Mouse (Mus musculus) heart, embryonic 14.5 days (tissue): ENCODE data around the gene Icam4. TPM values are rescaled to one million over a fixed set of nuclear protein-coding genes. Genes with fewer than 3 reads are reported as not detected.

Experiments used
- ATAC-seq: fragments of 200-750 bp; cut with Nextera tagmentation; 2 replicates; pipeline ENCODE4 v1.8.0; 2017; ENCODE audit warnings: low read depth, moderate TSS enrichment; ENCODE audit not compliant: insufficient number of reproducible peaks, insufficient read depth, low FRiP score
- H3K27ac ChIP-seq, 2 experiments: fragments of 200-500 bp in 1 of 2; fragments of 300-500 bp in 1 of 2; sonication (generic) in 1 of 2; replicated peaks in 1 of 2; 2 replicates each; pipeline ENCODE4 v1.5.1; 2012 to 2014; ENCODE audit warnings: low read depth in 2 of 2, low read length in 2 of 2, control low read depth in 1 of 2, mild to moderate bottlenecking in 1 of 2, mixed read lengths in 1 of 2; ENCODE audit not compliant: control insufficient read depth in 1 of 2, insufficient read depth in 1 of 2
- H3K27me3 ChIP-seq: fragments of 300-500 bp; sonication (generic); 2 replicates; pipeline ENCODE4 v1.6.1; 2014; ENCODE audit warnings: mild to moderate bottlenecking, low read length, control low read depth; ENCODE audit not compliant: control insufficient read depth, insufficient read depth
- H3K36me3 ChIP-seq: fragments of 300-500 bp; sonication (generic); 2 replicates; pipeline ENCODE4 v1.6.1; 2014; ENCODE audit warnings: mild to moderate bottlenecking, control low read depth, low read length, mixed read lengths; ENCODE audit not compliant: control insufficient read depth, insufficient read depth
- H3K4me1 ChIP-seq, 2 experiments: fragments of 200-500 bp in 1 of 2; fragments of 300-500 bp in 1 of 2; sonication (generic) in 1 of 2; 2 replicates each; pipeline ENCODE4 v1.6.1; 2012 to 2014; ENCODE audit warnings: low read length in 2 of 2, control low read depth in 1 of 2, mixed read lengths in 1 of 2; ENCODE audit not compliant: control insufficient read depth in 2 of 2, insufficient read depth in 2 of 2
- H3K4me2 ChIP-seq: fragments of 300-500 bp; sonication (generic); 2 replicates; pipeline ENCODE4 v1.6.1; 2014; ENCODE audit warnings: mild to moderate bottlenecking, low read length
- H3K4me3 ChIP-seq, 2 experiments: fragments of 200-500 bp in 1 of 2; fragments of 300-500 bp in 1 of 2; sonication (generic) in 1 of 2; 2 replicates each; pipeline ENCODE4 v1.5.1; 2012 to 2014; ENCODE audit warnings: low read length in 2 of 2, mild to moderate bottlenecking in 2 of 2, control low read depth in 1 of 2, low read depth in 1 of 2, moderate library complexity in 1 of 2; ENCODE audit not compliant: control insufficient read depth in 1 of 2, insufficient read depth in 1 of 2
- H3K9ac ChIP-seq: fragments of 300-500 bp; sonication (generic); 2 replicates; pipeline ENCODE4 v1.6.1; 2014; ENCODE audit warnings: mild to moderate bottlenecking, low read length
- H3K9me3 ChIP-seq: fragments of 300-500 bp; sonication (generic); 2 replicates; pipeline ENCODE4 v1.6.1; 2016; ENCODE audit warnings: low read length, control low read depth; ENCODE audit not compliant: control insufficient read depth
- WGBS: fragments of 180-500 bp; shearing (Covaris S2); extraction: QIAGEN DNeasy Blood & Tissue Kit; methylation state at CpG from one replicate; pipeline ENCODE4 v1.1.7; 2014; 5-methylcytosine and 5-hydroxymethylcytosine counted together
- polyA plus RNA-seq: library from polyadenylated mRNA; unstranded; fragments of >200 nt; fragmentation: Nextera tagmentation; extraction: Ambion mirVana; gene quantifications from 2 replicates; pipeline ENCODE4 v1.2.1, GENCODE M21; 2014

Icam4 gene
- polyA plus RNA-seq, 1 experiment from 2014 or later = 1.3 TPM

DNA sequence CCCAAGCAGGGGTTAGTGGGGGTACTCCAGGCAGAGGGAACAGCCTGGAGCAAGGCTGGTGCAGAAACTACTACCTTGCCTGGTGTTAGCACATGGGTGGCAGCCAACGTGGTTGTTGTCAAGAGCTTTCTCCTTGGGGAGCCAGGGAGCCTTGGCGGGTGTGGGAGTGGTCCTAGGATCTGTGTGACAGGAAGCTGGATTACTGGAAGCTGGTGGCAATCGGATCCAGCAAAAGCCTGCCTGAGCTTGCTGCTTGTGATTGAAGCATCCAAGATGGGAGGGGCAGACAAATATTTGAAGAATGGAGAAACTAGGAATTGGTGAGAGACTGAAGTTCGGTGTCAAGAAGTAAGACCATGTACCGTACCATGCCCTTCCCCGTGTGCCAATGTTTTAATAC lies 6.9 kb upstream of the Icam4 start:
- Histone ChIP-seq H3K27ac (no peak overlapping the region), H3K4me2 (no peak overlapping the region), H3K36me3 (peaks cover 6% of the 10 kb centered on the region; the same call in 1 of the 2 replicates), H3K4me1 (no peaks in the 10 kb centered on the region), H3K9me3 (no peaks in the 10 kb centered on the region), H3K27me3 (peaks cover 17% of the 10 kb centered on the region), H3K4me3 (no peak overlapping the region), H3K9ac (no peak overlapping the region)
- 54% methylated on average over 6 of the region's 6 CpGs for WGBS
- 0 out of 2 replicates have a peak, but pooled peaks have one; percentile 17 for ATAC-seq

DNA sequence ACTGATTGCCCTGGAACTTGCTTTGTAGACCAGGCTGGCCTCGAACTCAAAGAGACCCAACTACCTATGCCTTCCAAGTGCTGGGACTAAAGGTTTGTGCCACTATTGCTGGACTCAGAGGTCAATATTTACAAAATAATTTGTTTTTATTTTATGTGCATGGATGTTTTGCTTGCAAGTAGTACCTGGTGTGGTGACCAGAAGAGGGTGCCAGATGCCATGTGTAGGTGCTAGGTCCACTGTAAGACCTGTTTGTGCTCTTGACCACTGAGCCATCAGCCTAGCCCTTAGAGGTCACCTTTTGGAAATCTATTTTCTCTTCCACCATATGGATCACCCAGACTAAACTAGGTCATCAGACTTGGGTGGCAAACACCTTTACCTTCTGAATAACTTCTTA lies 6.4 kb upstream of the Icam4 start:
- H3K4me2 ChIP-seq = no peak overlapping the region
- WGBS = 74% methylated on average over 1 of the region's 1 CpGs
- H3K9me3 ChIP-seq = no peaks in the 10 kb centered on the region
- H3K4me1 ChIP-seq = no peaks in the 10 kb centered on the region
- no peak overlapping the region for H3K9ac ChIP-seq
- no peak overlapping the region for H3K4me3 ChIP-seq
- ATAC-seq = no peak
- no peak overlapping the region for H3K27ac ChIP-seq
- H3K27me3 ChIP-seq = peaks cover 13% of the 10 kb centered on the region; the same call in 1 of the 2 replicates
- H3K36me3 ChIP-seq = peaks cover 6% of the 10 kb centered on the region; the same call in 1 of the 2 replicates

DNA sequence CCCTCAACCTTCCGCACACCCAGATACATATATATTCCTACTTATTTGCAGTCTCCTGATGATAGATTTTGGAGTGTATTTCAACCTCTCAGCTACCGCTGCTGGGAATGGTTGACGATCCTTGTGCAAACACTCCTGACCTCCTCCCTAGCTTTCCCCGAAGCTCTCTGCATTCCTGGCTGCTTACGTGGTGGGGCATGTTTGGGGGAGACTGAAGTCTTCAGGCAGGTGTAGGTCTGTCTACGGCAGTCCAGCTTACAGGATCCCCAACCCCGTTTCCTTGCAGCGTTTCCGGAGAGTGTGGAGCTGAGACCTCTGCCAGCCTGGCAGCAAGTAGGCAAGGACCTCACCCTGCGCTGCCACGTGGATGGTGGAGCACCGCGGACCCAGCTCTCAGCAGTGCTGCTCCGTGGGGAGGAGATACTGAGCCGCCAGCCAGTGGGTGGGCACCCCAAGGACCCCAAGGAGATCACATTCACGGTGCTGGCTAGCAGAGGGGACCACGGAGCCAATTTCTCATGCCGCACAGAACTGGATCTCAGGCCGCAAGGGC lies 3.8 kb upstream of the Icam4 start:
- H3K9ac ChIP-seq = no peak overlapping the region
- 61% methylated on average over 19 of the region's 19 CpGs for WGBS
- H3K36me3 ChIP-seq = peaks cover 6% of the 10 kb centered on the region; the same call in 1 of the 2 replicates
- no peak for ATAC-seq
- no peaks in the 10 kb centered on the region for H3K9me3 ChIP-seq
- H3K27me3 ChIP-seq = peaks cover 10% of the 10 kb centered on the region
- H3K4me2 ChIP-seq = no peak overlapping the region
- H3K4me1 ChIP-seq = peaks cover 11 to 13% of the 10 kb centered on the region in 2 experiments
- H3K27ac ChIP-seq = no peak overlapping the region
- no peak overlapping the region for H3K4me3 ChIP-seq

DNA sequence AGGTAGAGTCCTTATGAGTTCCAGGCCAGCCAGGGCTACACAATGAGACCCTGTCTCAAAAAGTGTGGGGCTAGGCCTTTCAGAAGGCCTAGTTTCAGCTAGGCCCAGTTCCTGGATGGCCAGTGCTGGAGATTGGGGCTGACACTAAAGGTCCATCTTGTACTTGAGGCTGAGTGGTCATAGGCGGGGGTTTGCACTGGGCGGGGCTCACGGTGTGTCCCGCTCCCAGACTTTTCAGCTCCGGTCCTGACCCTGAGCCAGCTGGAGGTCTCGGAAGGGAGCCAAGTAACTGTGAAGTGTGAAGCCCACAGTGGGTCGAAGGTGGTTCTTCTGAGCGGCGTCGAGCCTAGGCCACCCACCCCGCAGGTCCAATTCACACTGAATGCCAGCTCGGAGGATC lies 2.3 kb upstream of the Icam4 start:
- Histone ChIP-seq H3K27me3 (peaks cover 14% of the 10 kb centered on the region), H3K9ac (no peak overlapping the region), H3K4me1 (peaks cover 16 to 20% of the 10 kb centered on the region in 2 experiments), H3K27ac (no peak overlapping the region), H3K9me3 (no peaks in the 10 kb centered on the region), H3K4me2 (no peak overlapping the region), H3K4me3 (no peak overlapping the region), H3K36me3 (0 out of 2 replicates have a peak, but pooled peaks cover 6% of the 10 kb centered on the region)
- WGBS = 78% methylated on average over 12 of the region's 12 CpGs
- no peak for ATAC-seq

DNA sequence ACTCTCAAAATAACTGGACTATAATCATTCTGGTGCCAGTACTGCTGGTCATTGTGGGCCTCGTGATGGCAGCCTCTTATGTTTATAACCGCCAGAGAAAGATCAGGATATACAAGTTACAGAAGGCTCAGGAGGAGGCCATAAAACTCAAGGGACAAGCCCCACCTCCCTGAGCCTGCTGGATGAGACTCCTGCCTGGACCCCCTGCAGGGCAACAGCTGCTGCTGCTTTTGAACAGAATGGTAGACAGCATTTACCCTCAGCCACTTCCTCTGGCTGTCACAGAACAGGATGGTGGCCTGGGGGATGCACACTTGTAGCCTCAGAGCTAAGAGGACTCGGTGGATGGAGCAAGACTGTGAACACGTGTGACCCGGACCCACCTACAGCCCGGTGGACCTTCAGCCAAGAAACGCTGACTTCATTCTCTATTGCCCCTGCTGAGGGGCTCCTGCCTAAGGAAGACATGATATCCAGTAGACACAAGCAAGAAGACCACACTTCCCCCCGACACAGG lies 1.3 kb upstream of the Icam4 start:
- Histone ChIP-seq H3K4me3 (no peak overlapping the region), H3K9ac (no peak overlapping the region), H3K27ac (no peak overlapping the region), H3K36me3 (0 out of 2 replicates have a peak, but pooled peaks cover 6% of the 10 kb centered on the region), H3K4me1 (peaks cover 18 to 30% of the 10 kb centered on the region in 2 experiments), H3K27me3 (peaks cover 24% of the 10 kb centered on the region), H3K9me3 (no peaks in the 10 kb centered on the region), H3K4me2 (no peak overlapping the region)
- no peak for ATAC-seq
- 59% methylated on average over 8 of the region's 8 CpGs for WGBS

DNA sequence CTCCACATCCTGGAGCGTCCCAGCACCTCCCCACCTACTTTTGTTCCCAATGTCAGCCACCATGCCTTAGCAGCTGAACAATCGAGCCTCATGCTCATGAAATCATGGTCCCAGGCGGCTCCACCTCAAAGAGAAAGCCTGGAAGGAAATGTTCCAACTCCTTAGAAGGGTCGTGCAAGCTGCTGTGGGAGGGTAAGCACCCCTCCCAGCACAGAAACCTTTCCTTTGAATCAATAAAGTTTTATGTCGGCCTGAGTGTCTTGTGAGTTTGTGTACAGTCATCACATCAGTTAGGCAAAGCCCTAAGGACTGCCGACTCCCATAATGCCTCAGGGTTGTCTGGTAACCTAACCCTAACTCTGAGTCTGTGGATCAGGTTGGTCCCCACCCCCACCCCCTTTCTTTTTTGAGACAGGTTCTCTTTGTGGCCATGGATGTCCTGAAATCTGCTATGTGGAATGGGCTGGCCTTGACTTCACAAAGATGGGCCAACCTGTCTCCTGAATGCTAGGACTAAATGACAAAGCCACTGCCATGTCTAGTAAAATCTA lies 538 bp upstream of the Icam4 start:
- Histone ChIP-seq H3K4me1 (peaks cover 23 to 38% of the 10 kb centered on the region in 2 experiments), H3K27me3 (peaks cover 32% of the 10 kb centered on the region), H3K36me3 (0 out of 2 replicates have a peak, but pooled peaks cover 6% of the 10 kb centered on the region), H3K4me2 (0 out of 2 replicates have a peak overlapping the region, but pooled peaks have one; percentile 83), H3K9me3 (no peaks in the 10 kb centered on the region), H3K27ac (no peak overlapping the region), H3K9ac (no peak overlapping the region), H3K4me3 (no peak overlapping the region)
- 74% methylated on average over 6 of the region's 6 CpGs for WGBS
- ATAC-seq = no peak

DNA sequence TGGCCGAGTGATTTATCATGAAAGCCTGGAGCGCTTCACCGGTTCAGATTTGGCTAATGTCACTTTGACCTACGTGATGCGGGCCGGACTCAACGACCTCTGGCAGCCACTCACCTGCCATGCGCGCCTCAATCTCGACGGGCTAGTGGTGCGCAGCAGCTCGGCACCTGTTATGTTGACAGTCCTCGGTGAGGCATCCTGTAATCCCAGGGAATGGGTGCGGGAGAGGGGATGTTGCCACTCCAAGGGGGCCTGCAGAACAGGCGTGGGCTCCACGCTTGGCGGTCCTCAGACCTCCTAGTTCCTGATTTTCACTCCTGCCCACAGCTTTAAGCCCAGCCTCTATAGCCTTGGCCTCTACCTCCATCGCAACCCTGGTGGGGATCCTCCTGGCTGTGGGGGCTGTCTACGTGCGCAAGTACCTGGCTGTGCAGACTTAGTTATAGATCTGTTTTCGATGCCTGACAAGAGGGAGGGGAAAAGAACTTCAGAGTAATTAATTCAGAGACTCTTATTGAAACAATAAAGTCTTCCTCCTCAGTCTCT lies 955 bp downstream of the Icam4 start:
- peak overlapping the region in 1 of 2 experiments; percentile 54; a peak in 2 of 4 replicates for H3K4me3 ChIP-seq
- ATAC-seq = no peak
- peaks cover 46% of the 10 kb centered on the region for H3K27me3 ChIP-seq
- H3K4me1 ChIP-seq = peaks cover 23 to 38% of the 10 kb centered on the region in 2 experiments
- H3K27ac ChIP-seq = no peak overlapping the region
- 19% methylated on average over 22 of the region's 22 CpGs for WGBS
- H3K4me2 ChIP-seq = peak overlapping the region; percentile 83
- no peaks in the 10 kb centered on the region for H3K9me3 ChIP-seq
- H3K36me3 ChIP-seq = 0 out of 2 replicates have a peak, but pooled peaks cover 6% of the 10 kb centered on the region
- H3K9ac ChIP-seq = 0 out of 2 replicates have a peak overlapping the region, but pooled peaks have one; percentile 64
